Mouse (Mus musculus) effector memory CD4-positive, alpha-beta T cell, adult 7 months (primary cell): ENCODE data around the gene Gcnt1. TPM values are rescaled to one million over a fixed set of nuclear protein-coding genes. Genes with fewer than 3 reads are reported as not detected.

Experiments
- polyA plus RNA-seq: library from polyadenylated mRNA; unstranded; fragments of 100-300 nt; shearing (Covaris generic); gene quantifications from one replicate; pipeline ENCODE4 v1.2.1, GENCODE M21; 2017

Gene Gcnt1
- 1.8 TPM for polyA plus RNA-seq

DNA sequence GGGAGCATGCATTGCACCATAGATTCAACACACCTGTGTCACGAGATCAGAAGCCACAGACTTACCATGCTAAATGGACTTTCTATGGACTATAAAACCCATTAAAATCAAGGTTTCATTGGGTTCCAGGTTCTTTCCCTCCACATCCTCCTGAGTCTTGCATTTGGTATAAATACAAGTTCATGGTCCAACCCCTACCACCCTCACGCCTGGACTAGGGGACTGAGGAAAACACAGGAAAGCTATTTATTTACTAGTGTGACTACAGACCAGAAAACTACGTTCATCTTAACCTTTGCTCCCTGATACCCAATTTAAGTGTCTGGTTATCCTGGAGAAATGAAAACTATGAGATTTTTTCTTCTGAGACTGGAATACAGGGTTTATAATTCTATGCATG, at the start of gene Gcnt1:
Gene Gcnt1 (minus strand): TSS at position 144 of the 400 bp plus-strand sequence.

DNA sequence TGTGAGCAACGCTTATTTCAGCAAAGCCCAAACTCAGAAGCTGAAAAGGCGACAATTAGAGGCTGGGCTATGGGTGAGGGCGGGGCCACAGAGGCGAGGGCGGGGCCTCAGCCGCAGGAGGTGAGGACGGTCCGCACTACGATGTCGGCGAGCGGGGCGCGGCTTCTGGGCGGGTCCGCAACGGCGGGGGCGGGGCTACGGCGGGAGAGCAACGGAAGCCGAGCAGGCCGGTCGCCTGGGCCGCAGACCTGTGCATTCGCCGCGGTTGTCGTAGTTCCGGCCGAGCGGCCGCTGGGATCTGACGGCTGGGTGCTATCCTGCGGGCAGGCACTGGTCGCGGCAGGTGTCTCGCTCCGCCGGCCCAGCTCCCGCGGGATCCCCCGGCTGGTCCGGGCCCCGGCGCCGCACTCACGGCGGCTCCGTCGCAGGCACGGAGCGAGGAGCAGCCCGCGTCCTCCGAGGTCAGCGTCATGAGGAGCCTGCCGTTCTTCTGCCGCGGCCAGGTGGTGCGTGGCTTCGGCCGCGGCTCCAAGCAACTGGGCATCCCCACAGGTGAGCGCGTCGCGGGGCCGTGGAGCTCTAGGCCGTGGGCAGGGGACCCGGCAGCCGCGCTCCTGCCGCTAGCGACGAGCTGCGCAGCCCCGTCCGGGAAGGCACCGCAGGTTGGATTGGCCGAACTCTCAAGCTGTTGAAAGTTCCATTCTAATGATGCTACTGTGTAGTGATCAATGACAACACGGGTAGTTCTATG, 21.4 kb upstream of the Gcnt1 start, which contains the start of gene Rfk:
Gene Rfk (plus strand): TSS at position 203 of the 751 bp plus-strand sequence.

Other genes starting within 250 kb of the Gcnt1 start
- 95.9 TPM for gene Rfk, start 21.2 kb upstream of the Gcnt1 start, polyA plus RNA-seq